Mouse (Mus musculus) left cerebral cortex, adult 18-20 months (tissue): ENCODE data around the gene Nudt19. TPM values are rescaled to one million over a fixed set of nuclear protein-coding genes. Genes with fewer than 3 reads are reported as not detected.

ENCODE experiments used
- total RNA-seq, 2 experiments: library from RNA; stranded (reverse); gene quantifications; 2 replicates each; pipeline ENCODE4 v1.2.3; 2021

The Nudt19 gene
- total RNA-seq, 2 experiments from 2014 or later: 68.2 to 70.0 TPM

Other genes with a start within 250 kb of the Nudt19 start
- gene Gpatch1, start 237.9 kb downstream of the Nudt19 start, total RNA-seq: 10 to 100 TPM; 23.3 to 24.4 TPM
- gene Rhpn2, start 222.1 kb downstream of the Nudt19 start, total RNA-seq: 1 to 10 TPM; 5.3 to 6.2 TPM
- gene Faap24, start 159.5 kb downstream of the Nudt19 start, total RNA-seq: 1 to 10 TPM; 4.8 to 5.0 TPM
- 10 to 100 TPM; 18.2 to 18.9 TPM for gene Cep89, start 159.3 kb downstream of the Nudt19 start, total RNA-seq
- gene Slc7a9, start 107.5 kb downstream of the Nudt19 start, total RNA-seq: not detected
- under 1 TPM; 0.40 to 0.59 TPM for gene Tdrd12, start 18.6 kb downstream of the Nudt19 start, total RNA-seq
- under 1 TPM; 0.58 to 0.68 TPM for gene Rgs9bp, start 29.3 kb upstream of the Nudt19 start, total RNA-seq
- gene Ankrd27, start 29.9 kb upstream of the Nudt19 start, total RNA-seq: 10 to 100 TPM; 39.8 to 44.5 TPM
- 10 to 100 TPM; 65.5 to 67.8 TPM for gene Pdcd5, start 91.2 kb upstream of the Nudt19 start, total RNA-seq
- gene Dpy19l3, start 198.2 kb upstream of the Nudt19 start, total RNA-seq: 100 to 1,000 TPM in 1 of 2 experiments, 10 to 100 TPM in 1; 57.8 to 102 TPM
- 10 to 100 TPM; 25.7 to 29.0 TPM for gene Zfp507, start 246.7 kb upstream of the Nudt19 start, total RNA-seq